Mouse (Mus musculus) cerebellum, adult 11-12 months (tissue): ENCODE measurements around the gene Gcnt2.
"Not testable (repeated sequence)": the region's sequence is repeated elsewhere in the genome, so short reads cannot be mapped to it uniquely, and the experiment has no call there.

ENCODE experiments used
- DNase-seq: peaks from one replicate; pipeline ENCODE4 v3.0.0; 2022

Gene Gcnt2

GRCm38 (mm10) chr13:40908044-40908443, 48.5 kb downstream of the Gcnt2 start:
- no peak for DNase-seq

GRCm38 (mm10) chr13:40909060-40909459, 49.5 kb downstream of the Gcnt2 start:
- DNase-seq: no peak

DNA sequence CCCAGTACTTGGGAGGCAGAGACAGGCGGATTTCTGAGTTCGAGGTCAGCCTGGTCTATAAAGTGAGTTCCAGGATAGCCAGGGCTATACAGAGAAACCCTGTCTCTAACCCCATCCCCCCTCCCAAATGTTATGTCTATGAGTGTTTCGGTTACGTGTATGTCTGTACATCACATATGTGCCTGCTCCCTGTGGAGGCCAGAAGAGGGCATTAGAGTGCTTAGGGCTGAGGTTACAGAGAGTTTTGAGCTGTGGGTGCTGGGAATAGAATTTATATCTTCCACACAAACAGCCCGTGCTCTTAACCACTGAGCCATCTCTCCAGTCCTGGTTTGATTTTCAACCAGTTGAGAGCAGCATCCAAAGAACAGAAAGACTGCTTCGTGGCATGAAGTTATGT, 50.5 kb downstream of the Gcnt2 start:
- no peak for DNase-seq

DNA sequence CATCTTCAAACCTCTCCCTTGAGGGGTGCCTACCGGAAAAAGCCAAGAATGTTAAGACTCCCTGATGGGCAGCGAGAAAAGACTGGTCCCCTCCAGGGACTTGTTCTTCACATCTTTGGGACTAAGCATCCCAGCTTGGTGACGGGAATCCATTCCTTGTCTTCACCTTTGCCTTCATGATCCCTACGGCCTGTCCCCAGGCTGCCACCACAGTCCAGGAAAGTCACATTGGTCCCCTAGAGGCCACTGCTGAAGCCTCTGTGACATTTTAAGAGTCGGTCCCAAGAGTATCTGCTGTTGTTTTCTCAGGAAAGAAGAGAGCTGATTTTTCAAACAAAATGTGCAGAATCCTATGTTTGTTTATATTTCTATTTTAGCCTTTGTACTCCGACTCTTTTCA, 52.4 kb downstream of the Gcnt2 start:
- no peak for DNase-seq

DNA sequence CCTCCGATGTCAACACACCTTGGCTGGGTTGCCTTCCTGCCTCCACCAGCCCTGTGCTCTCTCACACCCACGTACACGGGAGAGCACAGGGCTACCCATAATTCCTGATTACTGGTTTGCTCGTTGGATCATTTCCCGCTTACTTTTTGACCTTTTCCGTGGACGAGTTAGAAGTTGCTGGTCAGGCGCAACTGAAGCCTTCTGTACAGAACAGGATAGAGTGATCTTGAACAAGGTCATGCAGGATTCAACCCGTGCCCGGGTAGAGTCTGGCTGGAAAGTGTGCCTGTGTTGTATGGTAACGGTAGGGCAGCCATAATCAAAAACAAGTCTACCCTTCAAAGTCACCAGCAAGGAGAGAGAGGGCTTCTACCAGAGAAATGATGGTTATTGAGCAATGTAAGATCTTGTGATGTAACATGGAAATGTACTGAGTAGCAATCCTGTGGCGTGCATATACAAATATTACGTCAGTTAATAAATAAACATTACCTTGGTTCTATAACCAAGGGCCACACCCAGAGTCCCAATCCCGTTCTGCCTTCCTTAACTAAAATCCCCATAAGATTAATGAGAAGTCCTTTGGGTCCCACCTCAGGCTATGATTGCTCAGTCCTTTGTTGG, 54.0 kb downstream of the Gcnt2 start:
- no peak for DNase-seq

- no peak for DNase-seq
Measured at GRCm38 (mm10) chr13:40914053-40914585, 54.6 kb downstream of the Gcnt2 start.

DNA sequence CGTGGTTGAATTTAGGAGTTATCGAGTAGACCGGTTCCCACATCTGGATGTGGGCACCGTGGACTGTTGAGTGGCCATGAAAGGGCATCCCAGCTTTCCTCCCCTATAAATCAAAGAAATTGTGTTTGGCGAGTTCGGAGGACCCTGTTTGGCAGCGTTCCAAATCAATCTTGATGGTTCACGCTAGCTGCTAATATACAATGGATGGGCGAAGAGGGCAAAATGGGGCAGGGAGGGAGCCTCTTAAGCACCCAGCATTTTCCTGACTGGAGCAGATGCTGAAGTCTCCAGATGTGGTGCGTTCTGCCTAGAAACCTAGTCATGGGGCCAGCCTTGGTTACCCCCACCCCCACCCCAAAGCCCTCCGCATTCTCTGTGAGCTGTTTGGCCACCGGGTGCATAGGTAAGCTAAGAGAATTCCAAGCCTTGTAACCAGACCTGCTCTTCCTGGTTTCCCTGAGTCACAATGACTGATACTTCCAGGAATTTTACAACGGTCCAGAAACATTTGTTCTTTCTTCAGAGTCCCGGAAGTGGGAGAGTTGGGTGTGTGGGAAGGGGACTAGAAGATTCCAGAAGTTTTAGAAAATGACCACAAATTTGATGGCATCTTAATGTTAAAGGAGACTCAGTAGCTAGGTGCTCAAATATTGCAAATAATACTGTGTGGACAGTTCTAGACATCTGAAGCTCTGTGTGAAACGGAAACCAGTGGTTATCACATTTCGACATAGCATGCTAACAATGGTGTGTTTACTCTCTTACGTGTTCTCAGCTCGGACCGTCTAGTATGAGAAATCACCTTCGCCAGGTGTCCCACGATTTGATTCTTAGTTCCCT, 57.0 kb downstream of the Gcnt2 start:
- DNase-seq: no peak

- DNase-seq: no peak
Measured at GRCm38 (mm10) chr13:40917161-40918091, 57.9 kb downstream of the Gcnt2 start.

GRCm38 (mm10) chr13:40921326-40922059, 61.9 kb downstream of the Gcnt2 start:
- DNase-seq: no peak

- DNase-seq: no peak
Measured at GRCm38 (mm10) chr13:40922311-40922877, 62.8 kb downstream of the Gcnt2 start.

DNA sequence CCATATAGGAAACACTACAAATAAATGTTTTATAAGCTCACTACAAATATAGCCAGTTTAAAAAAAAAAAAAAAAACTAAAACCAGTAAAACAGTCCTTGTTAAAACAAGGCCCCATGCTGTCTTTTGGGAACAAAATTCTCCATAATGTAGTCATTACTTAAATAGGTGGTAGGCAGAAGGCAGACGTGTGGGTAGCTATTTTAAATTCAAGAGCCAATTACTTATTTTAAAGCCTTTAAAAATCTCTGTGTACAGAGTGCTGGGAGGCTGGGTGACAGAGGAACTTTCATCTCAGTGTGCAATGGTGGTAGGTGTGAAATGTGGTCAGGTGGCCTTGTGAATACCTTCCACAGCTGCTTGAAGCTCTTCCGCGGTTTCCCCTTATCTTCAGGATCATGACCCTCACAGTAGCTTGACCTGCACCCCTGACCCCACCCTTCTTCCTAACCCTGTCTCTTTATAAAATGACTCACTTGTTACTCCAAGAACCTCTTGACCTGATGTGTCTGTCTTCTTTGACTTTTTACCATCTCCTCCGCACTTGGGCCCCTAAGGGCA, 64.3 kb downstream of the Gcnt2 start:
- DNase-seq: no peak

GRCm38 (mm10) chr13:40928192-40928898, 68.8 kb downstream of the Gcnt2 start:
- DNase-seq: no peak

DNA sequence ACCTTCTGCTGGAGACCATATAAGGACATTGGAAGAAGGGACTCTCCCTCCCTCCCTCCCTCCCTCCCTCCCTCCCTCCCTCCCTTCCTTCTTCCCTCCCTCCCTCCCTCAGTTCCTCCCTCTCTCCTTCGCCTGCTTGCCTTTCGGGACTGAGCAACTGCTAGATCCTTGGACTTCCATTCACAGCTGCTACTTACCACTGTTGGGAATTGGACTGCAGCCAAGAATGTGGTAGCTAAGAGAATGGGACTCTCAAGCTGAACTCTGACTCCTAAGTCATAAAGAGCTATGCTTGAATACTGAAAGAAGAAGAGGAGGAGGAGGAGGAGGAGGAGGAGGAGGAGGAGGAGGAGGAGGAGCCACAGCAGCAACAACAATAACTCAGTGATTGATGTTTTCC, 72.3 kb downstream of the Gcnt2 start:
- DNase-seq: not testable (repeated sequence)

DNA sequence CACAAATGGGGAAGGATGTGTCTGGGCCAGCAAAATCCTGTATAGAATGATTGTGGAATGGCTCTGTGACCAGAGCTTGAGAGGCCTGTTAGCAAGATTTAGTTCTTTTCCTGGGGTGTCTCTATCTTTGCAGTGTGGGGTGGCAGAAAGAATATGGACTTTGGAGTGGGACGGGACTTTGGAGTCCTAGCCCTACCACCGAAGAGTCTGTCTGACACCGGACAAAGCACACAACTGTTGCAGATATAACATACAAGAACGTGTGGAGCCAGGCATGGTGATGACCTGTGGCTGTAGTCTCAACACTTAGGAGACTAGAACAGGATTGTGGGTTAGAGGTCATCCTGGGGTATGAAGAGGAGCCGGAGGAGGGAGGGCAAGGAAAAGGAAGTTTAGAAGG, 73.0 kb downstream of the Gcnt2 start:
- no peak for DNase-seq

- DNase-seq: no peak
Measured at GRCm38 (mm10) chr13:40934341-40934740, 74.8 kb downstream of the Gcnt2 start.

DNA sequence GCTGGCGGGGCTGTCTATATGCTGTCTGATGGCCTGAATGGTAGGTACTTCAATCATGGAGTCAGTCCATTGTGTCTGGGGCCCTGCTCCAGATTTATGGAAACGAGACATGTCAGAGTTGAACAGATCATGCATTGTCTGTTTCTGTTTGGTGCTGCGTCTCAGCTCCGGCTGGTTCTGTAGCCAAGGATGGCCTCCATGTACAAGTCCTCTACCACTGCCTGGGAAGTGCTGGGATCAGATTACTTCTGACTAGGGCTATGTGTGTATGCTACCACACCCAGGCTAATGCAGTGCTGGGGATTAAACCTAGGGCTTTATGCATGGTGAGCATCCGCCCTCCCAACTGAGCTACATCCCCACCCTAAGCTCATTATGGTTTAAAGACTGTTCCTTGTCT, 78.0 kb downstream of the Gcnt2 start:
- DNase-seq: no peak

GRCm38 (mm10) chr13:40938485-40939357, 79.2 kb downstream of the Gcnt2 start:
- DNase-seq: no peak

DNA sequence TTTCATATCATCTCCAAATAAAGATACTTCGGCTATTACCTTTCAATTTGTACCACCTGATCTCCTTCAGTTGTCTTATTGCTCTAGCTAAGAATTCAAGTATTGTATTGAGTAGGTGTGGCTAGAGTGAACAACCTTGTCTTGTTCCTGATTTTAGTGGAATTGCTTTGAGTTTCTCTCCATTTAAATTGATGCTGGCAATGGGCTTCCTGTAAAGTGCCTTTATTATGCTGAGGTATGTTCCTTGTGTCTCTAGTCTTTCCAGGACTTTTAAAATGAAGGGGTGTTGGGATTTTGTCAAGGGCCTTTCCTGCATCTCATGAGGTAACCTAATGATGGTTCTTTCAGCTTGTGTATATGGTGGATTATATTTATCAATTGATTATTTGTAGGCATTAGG, 83.5 kb downstream of the Gcnt2 start:
- no peak for DNase-seq

GRCm38 (mm10) chr13:40943936-40944335, 84.4 kb downstream of the Gcnt2 start:
- DNase-seq: no peak

- DNase-seq: no peak
Measured at GRCm38 (mm10) chr13:40944346-40944745, 84.8 kb downstream of the Gcnt2 start.
